Mouse (Mus musculus): ENCODE results near the gene Oxct2a.

- TF ChIP-seq CTCF (IDR thresholded peaks at IDR 0.05; ENCODE audit: low read depth) (no peak), EP300 (IDR thresholded peaks at IDR 0.05; ENCODE audit: low read depth) (no peak)
Observed at GRCm38 (mm10) chr4:123292989-123293388, 30.4 kb downstream of the Oxct2a start.
